Mouse (Mus musculus) thymus, adult 2 months (tissue): Measurements from ENCODE around the gene Abcb8.

Source experiments
- CTCF ChIP-seq: fragments of 200-500 bp; IDR thresholded peaks from 2 replicates; pipeline ENCODE4 v1.5.1; 2012; ENCODE audit warnings: mild to moderate bottlenecking, control low read depth, low read length, moderate library complexity, borderline replicate concordance; ENCODE audit not compliant: control insufficient read depth, poor library complexity, insufficient read depth; ENCODE audit errors: extremely low read depth
- POLR2A ChIP-seq: fragments of 200-500 bp; IDR thresholded peaks from 2 replicates; pipeline ENCODE4 v1.6.1; 2012; ENCODE audit warnings: mild to moderate bottlenecking, low read length, control low read depth, moderate library complexity; ENCODE audit not compliant: control insufficient read depth, poor library complexity, insufficient read depth; ENCODE audit errors: extremely low read depth

DNA sequence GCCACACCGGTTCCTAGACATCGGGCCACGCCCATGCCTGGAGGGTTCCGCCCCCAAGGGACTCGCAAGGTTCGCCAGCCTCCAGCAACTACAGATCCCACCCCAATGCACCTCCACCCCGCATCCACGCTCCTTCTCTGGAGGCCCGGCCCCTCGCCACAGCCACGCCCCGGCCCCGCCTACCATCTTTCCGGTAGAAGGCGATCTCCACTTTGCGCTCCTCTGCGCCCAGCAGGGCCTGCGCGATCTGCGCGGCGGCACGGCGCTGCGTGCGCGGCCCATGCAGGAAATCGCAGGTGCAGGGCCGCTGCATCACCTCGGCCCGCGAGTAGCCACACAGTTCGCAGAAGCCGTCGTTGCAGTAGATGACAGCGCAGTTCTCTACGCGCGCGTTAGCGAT lies 45.3 kb upstream of the Abcb8 start:
- TF ChIP-seq CTCF (peak; percentile 47; the same call in 1 of the 2 replicates), POLR2A (peak; percentile 99)
